Mouse (Mus musculus) left cerebral cortex, adult 8-10 months (tissue): ENCODE data around the gene Lats2. TPM values are rescaled to one million over a fixed set of nuclear protein-coding genes. Genes with fewer than 3 reads are reported as not detected.

ENCODE experiments used
- DNase-seq, 2 experiments: peaks; one replicate each; pipeline ENCODE4 v3.0.0; 2022; ENCODE audit warnings: low spot score in 2 of 2
- total RNA-seq, 4 experiments: library from RNA; stranded (reverse); gene quantifications; 2 replicates each; pipeline ENCODE4 v1.2.4; 2022

Gene Lats2
- total RNA-seq, 4 experiments from 2014 or later = 19.4 to 28.3 (median 24.8) TPM

DNA sequence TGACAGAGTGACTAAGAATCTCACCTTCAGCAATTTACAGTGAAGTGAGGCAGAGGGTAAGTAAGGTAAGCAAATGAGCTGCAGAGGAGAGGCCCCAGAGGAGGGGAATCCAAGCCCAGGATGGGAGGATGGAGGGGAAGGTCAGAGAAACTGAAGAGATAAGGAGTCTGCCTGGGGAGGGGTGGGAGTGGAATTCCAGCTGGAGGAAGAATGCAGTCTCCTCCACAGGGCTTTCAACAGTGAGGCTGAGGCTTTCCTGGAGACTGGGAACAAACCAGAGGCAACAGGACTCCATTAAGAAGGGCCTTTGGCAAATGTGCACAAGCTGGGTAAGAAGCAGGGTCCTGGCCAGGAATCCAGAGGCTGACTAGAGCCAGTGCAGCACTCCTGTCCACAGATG lies 21.1 kb downstream of the Lats2 start:
- no peak for DNase-seq

DNA sequence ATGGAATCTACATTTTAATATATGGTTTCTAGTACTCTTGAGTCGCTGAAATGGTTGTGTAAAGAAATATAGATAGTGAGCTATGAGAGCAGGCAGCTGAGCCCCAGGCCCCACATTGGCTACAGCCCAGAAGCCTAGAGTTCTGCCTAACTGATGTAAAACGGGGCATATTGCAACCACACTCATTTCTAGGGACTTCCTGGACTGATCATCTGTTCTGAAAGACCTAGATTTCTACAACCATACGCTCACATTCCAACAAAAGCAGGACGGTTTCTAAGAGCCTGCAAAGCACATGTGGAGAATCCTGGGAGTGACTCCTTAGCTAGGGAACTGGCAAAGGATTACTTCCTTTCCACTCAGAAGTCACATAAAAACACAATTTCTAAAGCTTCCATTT lies 22.0 kb downstream of the Lats2 start:
- DNase-seq = no peak

DNA sequence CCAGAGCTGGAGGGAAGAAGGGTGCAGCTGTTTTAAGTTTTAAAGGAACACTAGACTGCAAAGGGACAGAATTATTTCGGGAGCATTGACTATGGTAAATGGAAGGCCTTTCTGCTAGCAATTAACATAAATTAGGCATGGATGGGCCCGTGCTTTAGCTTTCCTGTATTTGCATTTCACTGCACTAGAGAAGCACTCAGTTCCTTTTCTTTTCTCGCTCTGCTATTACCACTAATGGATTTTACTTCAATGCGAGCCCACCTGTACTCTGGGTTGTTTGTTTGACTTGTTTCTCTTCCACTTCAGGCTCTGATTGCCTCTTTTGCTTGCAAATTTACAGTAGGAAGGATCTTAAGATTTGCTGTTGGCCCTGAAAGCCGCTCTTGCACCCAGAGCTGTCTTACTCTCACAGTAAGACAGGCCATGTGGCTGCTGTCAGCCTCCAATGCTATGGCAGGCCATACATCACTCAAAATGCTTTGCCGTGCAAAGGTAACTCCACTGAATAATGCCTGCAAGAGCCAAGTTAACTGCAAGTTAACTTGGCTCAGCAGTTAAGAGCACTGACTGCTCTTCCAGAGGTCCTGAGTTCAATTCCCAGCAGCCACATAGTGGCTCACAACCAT lies 25.4 kb downstream of the Lats2 start:
- no peak for DNase-seq

DNA sequence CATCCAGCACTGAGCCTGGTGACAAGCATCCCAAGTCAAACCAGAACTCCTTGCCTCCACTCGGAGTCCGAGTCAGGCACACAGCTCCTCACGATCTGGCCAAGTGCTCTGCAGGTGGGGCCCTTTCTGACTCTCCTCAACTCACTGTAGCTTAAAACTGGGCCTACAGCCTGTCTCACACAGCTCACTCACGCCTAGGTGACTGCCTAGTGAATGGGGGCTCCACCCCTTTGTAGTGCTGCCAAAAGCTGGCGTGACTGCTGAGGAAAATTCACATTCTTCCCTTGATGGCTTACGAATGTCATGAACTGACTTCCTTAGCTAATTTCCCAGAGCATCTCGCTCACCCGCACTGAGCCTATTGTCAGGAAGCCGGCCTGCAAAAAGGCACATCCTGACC lies 27.7 kb downstream of the Lats2 start:
- no peak for DNase-seq

DNA sequence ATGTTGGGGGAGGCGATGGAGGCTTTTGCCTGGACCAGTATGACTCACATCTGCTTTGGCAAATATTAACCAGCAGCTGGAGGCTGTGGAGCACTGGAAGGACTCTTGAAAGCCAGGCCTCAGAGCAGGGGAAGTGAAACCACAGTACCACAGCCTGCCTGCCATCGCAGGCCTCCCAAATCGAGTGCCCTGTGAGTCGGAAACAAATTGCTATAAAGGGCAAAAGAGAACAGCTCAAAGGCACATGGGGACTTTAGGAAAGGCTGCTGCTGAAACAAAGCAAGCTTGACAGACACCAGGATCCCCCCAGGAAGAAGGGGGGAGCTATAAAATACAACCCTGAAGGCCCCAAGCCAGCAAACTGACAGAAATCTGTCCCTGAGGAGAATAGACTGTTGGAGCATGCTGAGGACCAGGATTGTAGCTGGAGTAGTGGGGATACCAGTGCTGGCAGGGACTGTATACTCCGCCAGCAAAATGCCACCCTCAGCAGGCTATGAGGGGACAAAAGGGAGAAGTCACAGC lies 28.2 kb downstream of the Lats2 start:
- no peak for DNase-seq

DNA sequence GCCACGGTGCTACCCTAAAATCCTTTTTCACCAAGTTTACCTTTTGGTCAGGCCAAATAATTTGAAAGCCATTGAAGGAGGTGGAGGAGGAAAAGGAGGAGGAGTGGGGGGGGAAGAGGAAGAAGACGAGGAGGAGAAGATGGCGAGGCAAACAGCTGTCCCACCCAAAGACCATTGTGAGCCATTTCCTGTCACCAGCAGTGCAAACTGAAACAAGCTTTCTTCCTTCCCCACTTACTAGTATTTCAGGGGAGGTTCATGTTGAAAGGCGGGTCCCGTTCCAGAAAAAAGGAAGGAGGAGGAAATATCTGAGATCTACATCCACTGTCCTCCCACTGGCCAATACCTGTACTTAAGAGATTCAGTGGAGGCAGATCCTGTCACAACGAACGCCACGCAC lies 28.8 kb downstream of the Lats2 start:
- no peak for DNase-seq

DNA sequence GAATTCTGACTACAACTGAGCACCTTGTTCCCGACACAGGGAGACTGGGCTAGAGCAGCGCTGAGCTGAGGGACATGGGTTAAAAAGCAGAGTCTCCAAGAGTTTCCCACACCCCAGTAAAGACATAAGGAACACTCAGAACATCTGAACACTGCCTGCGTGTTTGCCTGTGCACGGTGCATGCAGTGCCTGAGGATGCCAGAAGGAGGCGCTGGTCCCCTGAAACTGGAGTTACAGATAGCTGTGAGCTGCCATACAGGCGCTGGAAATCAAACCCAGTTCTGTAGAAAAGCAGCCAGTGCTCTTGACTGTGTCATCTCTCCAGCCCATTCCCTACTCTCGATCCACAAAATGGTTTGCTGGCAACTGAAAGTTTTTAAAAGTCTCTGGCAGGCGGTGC lies 32.0 kb downstream of the Lats2 start:
- no peak for DNase-seq

DNA sequence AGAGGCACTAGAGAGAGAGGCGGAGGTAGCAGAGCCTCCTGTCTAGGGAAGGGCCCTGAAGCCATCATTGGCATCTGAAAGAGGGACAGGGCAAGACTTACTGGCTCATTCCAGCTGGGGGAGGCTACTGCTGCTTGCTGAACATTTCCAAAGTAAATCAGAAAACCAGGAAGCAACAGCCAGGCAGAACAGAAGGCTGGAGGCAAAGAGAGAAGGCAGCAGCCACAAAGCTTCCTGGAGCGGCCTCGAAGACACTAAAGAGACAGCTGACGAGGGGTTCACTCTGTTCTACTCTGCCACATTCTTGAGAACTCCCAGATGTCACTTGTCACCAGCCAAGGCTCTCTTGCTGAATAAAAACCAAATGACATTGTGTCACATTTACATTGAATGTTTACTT lies 33.7 kb downstream of the Lats2 start:
- no peak for DNase-seq

DNA sequence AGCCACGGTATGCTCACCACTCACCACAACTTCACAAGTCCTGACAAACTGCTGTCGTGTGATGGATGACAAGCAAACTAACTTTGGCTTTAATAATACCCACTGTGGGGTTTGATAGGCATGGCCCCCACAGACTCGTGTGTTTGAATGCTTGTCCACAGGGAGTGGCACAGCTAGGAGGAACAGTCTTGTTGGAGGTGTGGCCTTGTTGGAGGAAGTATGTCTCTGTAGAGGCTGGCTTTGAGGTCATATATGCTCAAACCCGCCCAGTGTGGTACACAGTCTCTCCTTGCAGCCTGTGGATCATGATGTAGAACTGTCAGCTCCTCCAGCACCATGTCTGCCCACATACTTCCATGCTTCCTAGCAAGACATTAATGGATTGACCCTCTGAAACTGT lies 39.9 kb downstream of the Lats2 start:
- no peak for DNase-seq

DNA sequence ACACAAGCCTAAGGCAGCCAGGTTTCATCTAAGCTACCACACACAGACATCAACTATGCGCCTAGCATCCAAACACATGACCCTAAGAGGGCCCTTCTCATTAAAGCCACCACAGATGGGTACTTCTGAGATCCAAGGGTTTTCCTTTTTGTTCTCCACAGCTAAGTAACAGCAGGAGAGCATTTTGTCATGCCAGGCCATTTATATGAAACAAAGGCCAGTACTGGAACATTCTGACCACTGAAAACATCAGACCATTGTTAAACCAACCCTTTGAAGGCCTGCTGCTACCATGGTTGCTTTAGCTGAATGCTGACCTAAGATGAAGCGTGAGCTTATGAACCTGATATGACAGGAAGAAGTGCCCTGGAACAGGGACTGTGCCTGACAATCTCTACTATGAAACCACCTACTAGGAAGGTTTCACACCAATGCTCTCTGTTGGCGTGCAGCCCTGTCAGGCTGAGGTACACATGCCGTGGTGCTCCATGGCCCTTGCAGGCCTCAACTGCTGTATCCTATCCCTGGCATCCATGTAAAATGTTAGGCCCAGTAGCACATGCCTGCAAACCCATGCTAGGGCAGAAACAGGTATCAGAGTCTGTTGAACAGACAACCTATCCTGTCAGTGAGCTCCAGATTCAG lies 41.5 kb downstream of the Lats2 start:
- no peak for DNase-seq

DNA sequence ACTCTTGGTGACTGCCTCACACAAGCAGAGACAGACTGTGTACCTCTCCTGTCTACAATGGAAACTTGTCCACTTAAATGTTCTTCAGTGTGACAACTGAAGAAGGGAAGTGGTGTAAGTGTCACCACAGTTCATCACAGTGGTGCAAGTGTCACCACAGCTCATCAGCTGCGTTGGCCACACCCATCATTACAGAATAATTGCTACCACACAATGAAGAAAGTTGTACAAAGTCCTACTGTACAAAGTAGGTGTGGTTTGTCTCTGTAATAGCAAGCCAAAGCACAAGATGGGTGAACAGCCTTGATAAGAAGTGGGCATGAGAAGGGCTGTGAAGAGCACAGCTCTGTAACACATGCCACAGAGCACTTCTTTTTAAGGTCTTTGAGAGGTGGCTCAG lies 45.3 kb downstream of the Lats2 start:
- DNase-seq = no peak

DNA sequence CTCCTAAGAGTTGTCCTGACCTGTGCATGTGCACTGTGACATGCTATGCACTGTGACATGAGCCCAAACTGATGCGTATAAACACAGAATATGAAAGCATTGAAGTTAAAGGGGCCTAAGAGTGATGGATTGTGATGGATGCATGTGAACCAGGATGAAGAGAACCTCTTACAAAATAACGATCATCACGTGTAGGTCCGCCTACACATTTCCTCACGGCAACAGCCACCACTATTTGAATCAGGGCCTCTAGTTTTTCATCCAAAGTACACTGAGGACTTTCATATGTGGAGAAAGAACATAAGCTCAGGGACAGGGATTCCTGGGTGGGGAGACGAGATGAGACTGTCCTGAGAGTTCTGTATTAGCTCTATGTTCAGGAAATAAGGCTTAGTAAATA lies 47.1 kb downstream of the Lats2 start:
- no peak for DNase-seq

DNA sequence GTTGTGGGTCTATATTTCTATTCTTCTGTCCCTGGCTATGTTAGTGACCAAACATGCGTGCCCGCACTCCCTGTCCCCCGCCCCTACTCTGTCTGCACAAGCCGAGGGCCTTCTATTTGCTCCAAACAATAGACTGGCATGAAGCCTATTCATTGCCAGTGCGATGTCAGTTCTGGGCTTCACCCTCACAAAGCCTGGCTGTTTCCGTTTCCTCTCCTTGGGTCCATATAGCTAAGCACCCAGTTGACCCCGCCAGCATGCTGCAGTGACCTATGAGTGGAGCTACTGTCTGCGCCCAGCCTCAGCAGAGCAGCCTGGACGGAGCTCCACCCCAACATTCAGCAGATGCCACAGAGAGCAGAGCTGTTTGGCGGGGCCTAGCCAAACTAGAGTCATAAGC lies 49.0 kb downstream of the Lats2 start:
- DNase-seq = no peak

DNA sequence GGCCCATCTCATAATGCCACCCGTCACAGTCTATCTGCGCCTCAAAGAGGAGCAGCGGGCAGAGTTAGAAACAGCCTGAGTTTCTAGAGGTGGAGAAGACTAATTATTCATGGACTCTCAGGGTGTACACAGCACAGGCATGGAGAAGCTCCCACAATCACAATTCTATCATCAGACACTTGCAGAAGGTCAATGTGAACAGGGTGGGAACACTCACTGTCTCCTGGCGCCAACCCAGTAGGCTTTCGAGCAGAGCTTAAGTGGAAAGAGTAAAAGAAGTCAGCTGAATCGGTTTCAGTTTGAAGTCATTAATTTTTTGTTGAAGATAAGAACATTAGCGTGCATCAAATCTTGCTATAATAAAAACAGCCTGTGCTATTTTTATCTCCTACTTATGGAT lies 49.6 kb downstream of the Lats2 start:
- DNase-seq = no peak

DNA sequence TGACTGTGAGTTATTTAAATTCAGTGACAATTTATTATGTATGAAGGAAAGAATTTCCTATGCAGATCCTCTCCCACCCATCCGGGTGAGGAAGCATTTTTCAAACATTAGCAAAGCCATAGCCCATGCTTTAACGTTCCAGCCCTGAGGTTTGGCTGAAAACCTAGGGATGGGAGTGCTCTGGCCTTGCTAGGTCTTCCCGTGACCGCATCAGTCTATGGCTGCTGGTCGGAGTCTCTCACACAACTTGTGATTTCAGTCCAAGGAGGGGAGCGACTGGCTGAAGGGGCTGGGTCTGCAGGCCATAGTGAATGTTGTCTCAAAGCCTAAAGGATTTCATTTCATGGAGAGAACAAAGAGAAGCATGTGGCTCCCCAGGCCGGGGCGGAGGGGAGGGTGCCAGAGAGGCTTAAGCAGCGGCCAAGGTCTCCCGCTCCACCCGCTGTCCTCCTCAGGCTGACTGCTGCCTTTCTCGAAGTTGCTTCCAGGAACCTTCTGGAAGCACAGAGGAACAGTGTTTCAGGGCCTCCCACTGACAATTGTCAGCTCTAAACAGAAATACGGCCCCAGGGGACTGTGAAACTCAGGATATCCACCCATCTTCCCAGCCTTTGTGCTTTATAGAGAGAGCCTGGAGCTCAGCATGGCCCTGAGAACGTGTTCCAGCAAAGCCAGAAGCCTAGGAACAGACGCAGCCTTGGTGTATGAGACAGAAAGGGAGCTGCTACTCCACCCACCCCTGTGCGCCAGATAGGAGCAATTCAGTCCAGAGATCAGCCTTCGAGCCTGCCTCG lies 50.9 kb downstream of the Lats2 start:
- no peak for DNase-seq

DNA sequence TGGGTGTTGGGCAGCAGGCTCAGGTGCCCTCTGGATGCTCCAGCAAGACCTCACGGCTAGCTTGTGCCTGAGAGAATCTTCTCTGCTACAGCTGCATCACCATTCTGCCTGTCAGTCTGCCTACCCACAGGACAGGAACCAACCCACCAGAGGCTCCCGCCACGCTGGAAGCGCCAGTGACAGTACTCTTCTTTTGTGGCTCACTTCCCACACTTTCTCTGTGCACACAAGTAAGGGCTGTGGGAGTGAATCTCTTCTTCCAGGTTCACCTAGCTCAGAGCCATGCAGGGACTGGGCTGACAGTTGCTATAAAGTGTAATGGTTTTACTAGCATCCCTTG lies 51.5 kb downstream of the Lats2 start:
- peak in 1 of 2 experiments; percentile 43 for DNase-seq

DNA sequence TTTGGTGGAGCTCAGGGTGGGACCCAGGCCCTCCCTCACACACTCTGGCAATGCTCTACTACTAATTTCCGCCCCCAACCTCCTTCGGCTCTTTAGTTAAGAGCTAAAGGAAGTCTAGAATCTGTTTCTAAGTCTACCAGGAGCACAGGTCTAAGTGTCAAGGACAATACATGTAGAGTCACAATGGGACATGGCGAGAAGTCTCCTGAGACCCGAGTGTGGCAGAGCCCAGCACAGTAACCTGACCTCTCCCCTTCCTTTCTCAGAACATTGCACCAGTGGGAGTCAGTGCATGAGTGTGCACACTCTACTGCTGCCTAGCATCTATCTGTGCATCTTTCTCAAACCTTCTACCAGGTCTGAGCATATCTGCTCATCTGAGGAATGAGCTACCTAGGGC lies 52.4 kb downstream of the Lats2 start:
- no peak for DNase-seq

DNA sequence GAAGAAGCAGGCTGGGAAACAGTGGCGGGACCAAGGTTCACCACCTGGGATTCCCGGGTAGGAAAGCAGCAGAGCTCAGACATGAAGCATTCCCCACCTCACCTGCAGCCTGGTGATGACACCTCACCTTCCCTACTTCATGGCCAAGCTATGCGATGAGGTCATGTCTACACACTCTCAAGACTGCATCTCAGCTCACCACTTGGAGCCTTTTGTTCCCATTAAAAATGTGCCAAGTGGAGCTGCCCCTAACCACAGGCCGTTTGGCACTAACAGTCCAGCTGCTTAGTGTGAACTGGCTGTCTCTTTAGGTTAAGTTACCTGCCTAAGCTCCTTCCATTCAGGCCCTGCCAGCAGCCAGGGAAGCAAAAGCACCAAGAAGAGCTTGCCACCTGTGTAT lies 53.1 kb downstream of the Lats2 start:
- no peak for DNase-seq

DNA sequence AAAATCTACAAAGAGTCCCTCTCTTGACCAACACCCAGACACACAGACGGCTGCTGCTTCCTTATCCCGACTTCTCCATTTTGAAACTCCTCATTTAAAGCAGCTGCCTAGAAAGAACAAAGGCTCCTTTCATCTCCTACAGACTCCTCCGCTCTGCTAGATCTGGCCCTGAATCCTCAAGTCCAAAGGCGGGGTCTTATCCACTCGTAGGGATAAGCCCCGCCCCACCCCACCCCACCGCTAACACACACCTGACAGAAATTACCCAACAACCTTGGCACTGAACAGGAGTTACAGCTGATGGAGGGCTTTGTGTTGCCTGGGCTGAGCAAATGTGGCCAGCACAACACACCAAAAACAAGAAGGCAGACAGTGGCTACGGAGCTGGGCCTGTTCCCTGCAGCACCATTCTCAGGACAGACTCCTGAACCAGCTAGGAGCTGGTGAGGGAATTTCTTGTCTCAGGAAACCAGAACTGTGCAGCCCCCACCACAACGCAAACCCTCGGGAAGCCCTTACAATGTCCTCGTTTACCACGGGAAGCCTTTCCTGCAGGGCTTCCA lies 56.2 kb downstream of the Lats2 start:
- DNase-seq = no peak

DNA sequence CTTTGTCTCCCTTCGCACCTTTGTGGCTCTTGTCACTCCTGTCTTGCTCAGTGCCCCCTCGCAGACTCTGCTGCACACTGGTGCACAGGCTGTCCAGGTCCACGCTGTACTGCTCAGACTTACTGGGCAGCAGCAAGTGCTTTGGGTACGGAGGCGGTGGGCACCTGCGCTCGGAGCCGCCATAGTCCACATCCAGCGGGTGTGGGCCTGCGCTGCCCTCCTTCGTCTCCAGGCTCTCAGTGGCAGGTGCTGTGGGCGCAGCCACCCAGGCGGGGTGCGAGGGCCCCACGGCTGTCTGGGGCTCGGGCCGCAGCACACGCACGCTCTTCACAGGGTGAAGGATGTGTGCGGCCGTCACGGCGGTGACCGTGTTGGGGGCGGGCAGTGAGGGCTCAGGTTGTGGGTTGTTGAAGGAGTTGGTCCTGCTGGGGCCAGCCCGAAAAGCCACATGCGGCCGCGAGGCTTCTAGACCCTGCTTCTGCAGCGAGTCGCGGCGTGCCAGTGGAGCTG lies 58.7 kb downstream of the Lats2 start:
- DNase-seq = no peak

DNA sequence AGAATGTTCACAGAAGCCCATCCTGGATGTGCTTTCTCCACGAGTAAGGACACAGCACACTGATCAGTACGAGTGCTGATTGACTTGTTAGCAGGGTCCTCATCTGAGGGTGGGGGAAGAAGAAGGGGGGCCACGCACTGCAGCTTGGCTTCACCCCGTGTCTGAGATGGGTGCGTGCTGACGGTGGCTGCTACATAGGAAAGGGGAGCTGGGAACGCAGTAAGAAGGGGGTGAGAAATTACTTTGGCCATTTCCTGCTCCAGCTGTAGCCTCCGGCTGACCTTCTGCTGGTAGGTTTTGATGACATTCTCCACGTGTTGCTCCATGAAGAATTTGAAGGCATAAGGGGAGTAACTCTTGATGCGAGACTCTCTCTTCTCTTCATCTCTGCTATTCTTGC lies 59.2 kb downstream of the Lats2 start:
- no peak for DNase-seq

DNA sequence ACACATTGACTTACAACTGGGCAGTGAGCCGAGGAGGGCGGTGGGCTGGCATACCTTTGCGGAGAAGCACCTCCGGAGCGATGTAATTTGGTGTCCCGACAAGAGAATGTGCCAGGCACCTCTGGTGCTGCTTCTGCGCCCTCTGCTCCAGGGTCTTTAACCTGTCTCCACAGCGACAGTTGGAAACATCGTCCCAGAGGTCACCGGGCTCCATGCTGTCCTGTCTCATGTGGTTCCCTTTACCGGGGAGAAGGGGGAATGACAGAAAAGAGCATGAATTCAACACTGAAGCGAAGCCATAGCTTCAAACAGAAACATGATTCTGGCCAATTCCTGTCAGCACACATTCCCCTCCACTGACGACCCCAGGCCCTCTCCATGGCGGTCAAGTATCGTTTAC lies 62.1 kb downstream of the Lats2 start:
- DNase-seq = no peak
